Mouse (Mus musculus): Measurements from ENCODE around the gene Peli1.

DNA sequence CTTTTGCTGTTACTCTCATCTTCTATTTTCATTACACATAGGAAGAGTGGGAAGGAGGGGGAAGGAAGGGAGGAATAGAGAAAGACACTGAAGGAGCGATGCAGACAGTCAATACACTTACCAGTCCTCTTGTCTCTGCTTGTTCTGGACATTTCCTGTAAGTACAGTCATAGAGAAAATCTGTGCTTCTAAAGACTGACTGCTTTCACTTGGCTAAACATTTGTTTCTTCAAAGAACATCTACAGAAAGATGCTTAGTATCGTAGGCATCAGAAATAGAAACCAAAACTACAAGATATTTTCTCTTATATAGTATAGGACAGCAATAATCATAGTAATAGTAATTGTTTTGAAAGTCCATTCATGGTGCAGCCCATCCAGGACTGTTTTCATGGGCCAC is 23.4 kb downstream of the Peli1 start:
- no peak for TF ChIP-seq POLR2A (IDR thresholded peaks at IDR 0.05; ENCODE audit: low read depth, low read length)
- TF ChIP-seq CTCF (conservative IDR thresholded peaks at IDR 0.05; ENCODE audit: insufficient read depth, insufficient read length, low read depth, low read length): no peak
